13 mouse cellular contexts compared by ENCODE assay signal in genomic region chr4:106815396-106816324, GRCm38 (mm10). TPM values are rescaled to one million over a fixed set of nuclear protein-coding genes. Genes with fewer than 3 reads are reported as not detected.
DNase-seq lines count a peak whose midpoint lies in the region; ATAC-seq and TF ChIP-seq lines count a peak whose summit lies in the region.
"Had no signal": no experiment of that assay in that cellular context is flagged by ENCODE, and none has a peak within 500 bp of the region (broad histone marks: within the 10 kb centered on the region; RNA-seq: fewer than 3 reads in every experiment).

No protein-coding gene starts in this region.

- TF ChIP-seq CTCF in liver, postnatal 0 days (IDR thresholded peaks at IDR 0.05; ENCODE audit: low read depth): no peak

- DNase-seq in kidney, postnatal 14 days: no peak
- DNase-seq in hindbrain, embryonic 14.5 days (ENCODE audit: low spot score): peak; percentile 62
- no peak for DNase-seq in liver, postnatal 0 days
- DNase-seq in cerebellum, adult 9-10 months: no peak
- DNase-seq: heart, adult 2 months; lung, postnatal 36 days; thymus, adult 2 months had no signal

- no peak overlapping the region for H3K4me3 ChIP-seq in kidney, embryonic 16.5 days (ENCODE audit: low read length)
- H3K4me3 ChIP-seq in embryonic facial prominence, embryonic 13.5 days: no peak overlapping the region
- no peak overlapping the region for H3K4me3 ChIP-seq in hindbrain, embryonic 14.5 days (replicated peaks; ENCODE audit: low read length)
- no peak overlapping the region for H3K4me3 ChIP-seq in midbrain, embryonic 16.5 days (ENCODE audit: low read depth, low read length)
- H3K4me3 ChIP-seq in liver, postnatal 0 days (ENCODE audit: low read depth, low read length): no peak overlapping the region
- H3K4me3 ChIP-seq: erythroblast, embryonic 14.5 days; heart, adult 2 months had no signal

- no peak overlapping the region for H3K27ac ChIP-seq in kidney, embryonic 16.5 days (ENCODE audit: low read length)
- no peak overlapping the region; the same call in 1 of the 2 replicates for H3K27ac ChIP-seq in embryonic facial prominence, embryonic 13.5 days
- peak overlapping the region; percentile 51 for H3K27ac ChIP-seq in hindbrain, embryonic 14.5 days
- peak overlapping the region; percentile 37; the same call in 1 of the 2 replicates for H3K27ac ChIP-seq in midbrain, embryonic 16.5 days (ENCODE audit: low read length)
- no peak overlapping the region for H3K27ac ChIP-seq in liver, postnatal 0 days (ENCODE audit: low read depth)
- H3K27ac ChIP-seq: heart, adult 2 months had no signal

- peaks cover 11% of the 10 kb centered on the region for H3K4me1 ChIP-seq in kidney, embryonic 16.5 days (ENCODE audit: insufficient read depth, low read length)
- H3K4me1 ChIP-seq in embryonic facial prominence, embryonic 13.5 days: peaks cover 14% of the 10 kb centered on the region
- H3K4me1 ChIP-seq in hindbrain, embryonic 14.5 days (replicated peaks; ENCODE audit: control insufficient read depth, insufficient read depth, low read length): peaks cover 11% of the 10 kb centered on the region; the same call in 1 of the 2 replicates
- peaks cover 6% of the 10 kb centered on the region for H3K4me1 ChIP-seq in midbrain, embryonic 16.5 days (ENCODE audit: control insufficient read depth, insufficient read depth, low read length)
- H3K4me1 ChIP-seq in liver, postnatal 0 days (ENCODE audit: insufficient read depth): no peaks in the 10 kb centered on the region

- H3K9ac ChIP-seq in kidney, embryonic 16.5 days (replicated peaks; ENCODE audit: low read length): 0 out of 2 replicates have a peak overlapping the region, but pooled peaks have one; percentile 1
- no peak overlapping the region for H3K9ac ChIP-seq in embryonic facial prominence, embryonic 13.5 days
- H3K9ac ChIP-seq in hindbrain, embryonic 14.5 days: no peak overlapping the region
- peak overlapping the region; percentile 11; the same call in 1 of the 2 replicates for H3K9ac ChIP-seq in midbrain, embryonic 16.5 days (ENCODE audit: low read depth, low read length)
- H3K9ac ChIP-seq in liver, postnatal 0 days (replicated peaks): no peak overlapping the region

- no peaks in the 10 kb centered on the region for H3K27me3 ChIP-seq in kidney, embryonic 16.5 days (ENCODE audit: insufficient read depth, low read length)
- no peaks in the 10 kb centered on the region for H3K27me3 ChIP-seq in embryonic facial prominence, embryonic 13.5 days
- H3K27me3 ChIP-seq in hindbrain, embryonic 14.5 days (ENCODE audit: control insufficient read depth, insufficient read depth, low read length): no peaks in the 10 kb centered on the region
- H3K27me3 ChIP-seq in midbrain, embryonic 16.5 days (ENCODE audit: control insufficient read depth, insufficient read depth, low read depth, low read length): no peaks in the 10 kb centered on the region
- H3K27me3 ChIP-seq in liver, postnatal 0 days (ENCODE audit: insufficient read depth, low read length): no peaks in the 10 kb centered on the region

- 34% methylated on average over 24 of the region's 25 CpGs for WGBS in kidney, embryonic 16.5 days
- WGBS in embryonic facial prominence, embryonic 13.5 days: 55% methylated on average over 25 of the region's 25 CpGs
- 53% methylated on average over 23 of the region's 25 CpGs for WGBS in hindbrain, embryonic 14.5 days
- WGBS in midbrain, embryonic 16.5 days: 57% methylated on average over 23 of the region's 25 CpGs
- 78% methylated on average over 23 of the region's 25 CpGs for WGBS in liver, postnatal 0 days (ENCODE audit: insufficient replicate concordance)

- H3K36me3 ChIP-seq in kidney, embryonic 16.5 days (ENCODE audit: insufficient read depth, low read length): no peaks in the 10 kb centered on the region
- no peaks in the 10 kb centered on the region for H3K36me3 ChIP-seq in embryonic facial prominence, embryonic 13.5 days
- no peaks in the 10 kb centered on the region for H3K36me3 ChIP-seq in hindbrain, embryonic 14.5 days (replicated peaks; ENCODE audit: control insufficient read depth, insufficient read depth)
- no peaks in the 10 kb centered on the region for H3K36me3 ChIP-seq in midbrain, embryonic 16.5 days (ENCODE audit: control insufficient read depth, insufficient read depth, low read length)
- H3K36me3 ChIP-seq in liver, postnatal 0 days (replicated peaks; ENCODE audit: insufficient read depth, low read length): no peaks in the 10 kb centered on the region

- H3K4me2 ChIP-seq in kidney, embryonic 16.5 days (replicated peaks; ENCODE audit: low read depth, low read length): peak overlapping the region; percentile 20; the same call in 1 of the 2 replicates
- H3K4me2 ChIP-seq in embryonic facial prominence, embryonic 13.5 days: peak overlapping the region; percentile 18; the same call in 1 of the 2 replicates
- peak overlapping the region; percentile 35 for H3K4me2 ChIP-seq in hindbrain, embryonic 14.5 days (replicated peaks)
- H3K4me2 ChIP-seq in midbrain, embryonic 16.5 days (ENCODE audit: low read length): peak overlapping the region; percentile 34
- no peak overlapping the region for H3K4me2 ChIP-seq in liver, postnatal 0 days (ENCODE audit: low read depth, low read length)

- ATAC-seq in kidney, embryonic 16.5 days (ENCODE audit: low FRiP score, low TSS enrichment): no peak; the same call in 1 of the 2 replicates
- ATAC-seq in embryonic facial prominence, embryonic 13.5 days (ENCODE audit: insufficient number of reproducible peaks, insufficient read depth, low FRiP score, low TSS enrichment, low read depth): 0 out of 2 replicates have a peak, but pooled peaks have one; percentile 45
- ATAC-seq in hindbrain, embryonic 14.5 days (ENCODE audit: low FRiP score): peak; percentile 92
- peak; percentile 78; the same call in 1 of the 2 replicates for ATAC-seq in midbrain, embryonic 16.5 days
- no peak for ATAC-seq in liver, postnatal 0 days
- no peak for ATAC-seq in CD4-positive, CD25-positive, alpha-beta regulatory T cell, adult 4 months
- ATAC-seq: inflammation-experienced regulatory T-cells, adult 6 months had no signal

- H3K9me3 ChIP-seq in kidney, embryonic 16.5 days (ENCODE audit: low read length): no peaks in the 10 kb centered on the region
- H3K9me3 ChIP-seq in embryonic facial prominence, embryonic 13.5 days: no peaks in the 10 kb centered on the region
- H3K9me3 ChIP-seq in hindbrain, embryonic 14.5 days (ENCODE audit: control insufficient read depth, low read length): no peaks in the 10 kb centered on the region
- no peaks in the 10 kb centered on the region for H3K9me3 ChIP-seq in midbrain, embryonic 16.5 days (replicated peaks; ENCODE audit: control insufficient read depth, low read length, poor library complexity, severe bottlenecking)
- no peaks in the 10 kb centered on the region for H3K9me3 ChIP-seq in liver, postnatal 0 days (ENCODE audit: low read length)

- no peak for TF ChIP-seq EP300 in liver, postnatal 0 days (IDR thresholded peaks at IDR 0.05; ENCODE audit: low read depth)

RNA-seq across cellular contexts. Expression of gene Acot11, which starts 10.9 kb away (rescaled TPM):
- polyA plus RNA-seq in kidney, embryonic 16.5 days (2015; fragmentation: Nextera tagmentation; extraction: Ambion mirVana): 2.8 and 2.9 TPM in 2 replicates
- 2.1 and 3.0 TPM in 2 replicates for polyA plus RNA-seq in embryonic facial prominence, embryonic 13.5 days (2015; fragmentation: Nextera tagmentation; extraction: Ambion mirVana)
- polyA plus RNA-seq in hindbrain, embryonic 14.5 days (2014; fragmentation: Nextera tagmentation; extraction: Ambion mirVana): 2.0 and 2.1 TPM in 2 replicates
- 1.9 and 2.2 TPM in 2 replicates for polyA plus RNA-seq in midbrain, embryonic 16.5 days (2015; fragmentation: Nextera tagmentation; extraction: Ambion mirVana)
- 0.72 and 2.1 TPM in 2 replicates for polyA plus RNA-seq in liver, postnatal 0 days (2015; fragmentation: Nextera tagmentation; extraction: Ambion mirVana)
- polyA plus RNA-seq in CD4-positive, CD25-positive, alpha-beta regulatory T cell, adult 4 months (2017; shearing (Covaris generic)): 10 to 100 TPM in 1 of 2 experiments, 1 to 10 TPM in 1; 2.5 to 10.2 TPM

Comparison
In these comparisons a context has a peak if more than half of its experiments do, and no peak if none do; other contexts are left out.
1. ATAC-seq: peak in embryonic facial prominence, embryonic 13.5 days (single experiment), hindbrain, embryonic 14.5 days (single experiment) and midbrain, embryonic 16.5 days (single experiment); none in kidney, embryonic 16.5 days (single experiment), liver, postnatal 0 days (single experiment) and CD4-positive, CD25-positive, alpha-beta regulatory T cell, adult 4 months (single experiment).
2. H3K27ac ChIP-seq: peak in hindbrain, embryonic 14.5 days (single experiment) and midbrain, embryonic 16.5 days (single experiment); none in kidney, embryonic 16.5 days (single experiment), embryonic facial prominence, embryonic 13.5 days (single experiment) and liver, postnatal 0 days (single experiment).
3. H3K9ac ChIP-seq: peak in kidney, embryonic 16.5 days (single experiment) and midbrain, embryonic 16.5 days (single experiment); none in embryonic facial prominence, embryonic 13.5 days (single experiment), hindbrain, embryonic 14.5 days (single experiment) and liver, postnatal 0 days (single experiment).